Mouse (Mus musculus) kidney, postnatal 0 days (tissue): ENCODE measurements around the gene Pkp1. TPM values are rescaled to one million over a fixed set of nuclear protein-coding genes. Genes with fewer than 3 reads are reported as not detected.

Experiments used
- ATAC-seq: fragments of 200-750 bp; cut with Nextera tagmentation; replicated peaks from 2 replicates; pipeline ENCODE4 v1.8.0; 2017; ENCODE audit warnings: low read depth, moderate number of reproducible peaks, moderate TSS enrichment, moderate library complexity; ENCODE audit not compliant: low FRiP score
- DNase-seq: peaks from one replicate; pipeline ENCODE4 v3.0.0-alpha.2; 2016; ENCODE audit warnings: low spot score
- H3K27ac ChIP-seq: fragments of 300-500 bp; sonication (generic); 2 replicates; pipeline ENCODE4 v1.5.1; 2014; ENCODE audit warnings: mild to moderate bottlenecking
- H3K27me3 ChIP-seq: fragments of 300-500 bp; sonication (generic); 2 replicates; pipeline ENCODE4 v1.6.1; 2014; ENCODE audit warnings: low read length, mixed read lengths; ENCODE audit not compliant: insufficient read depth
- H3K36me3 ChIP-seq: fragments of 300-500 bp; sonication (generic); 2 replicates; pipeline ENCODE4 v1.6.1; 2014; ENCODE audit warnings: low read length, mixed read lengths; ENCODE audit not compliant: insufficient read depth
- H3K4me1 ChIP-seq: fragments of 300-500 bp; sonication (generic); replicated peaks from 2 replicates; pipeline ENCODE4 v1.6.1; 2014; ENCODE audit warnings: antibody characterized with exemption, low read length, mixed read lengths; ENCODE audit not compliant: insufficient read depth
- H3K4me2 ChIP-seq: fragments of 300-500 bp; sonication (generic); 2 replicates; pipeline ENCODE4 v1.6.1; 2014; ENCODE audit warnings: mild to moderate bottlenecking, low read length, moderate library complexity, mixed read lengths
- H3K4me3 ChIP-seq: fragments of 300-500 bp; sonication (generic); replicated peaks from 2 replicates; pipeline ENCODE4 v1.5.1; 2014; ENCODE audit warnings: low read depth, low read length
- H3K9ac ChIP-seq: fragments of 300-500 bp; sonication (generic); 2 replicates; pipeline ENCODE4 v1.6.1; 2014; ENCODE audit warnings: low read depth, low read length
- H3K9me3 ChIP-seq: fragments of 300-500 bp; sonication (generic); replicated peaks from 2 replicates; pipeline ENCODE4 v1.6.1; 2016; ENCODE audit warnings: low read length, inconsistent platforms, mixed read lengths
- CTCF ChIP-seq: IDR thresholded peaks from 2 replicates; pipeline ENCODE4 v1.5.1; 2016; ENCODE audit warnings: antibody characterized with exemption, low read depth, mild to moderate bottlenecking, moderate library complexity
- WGBS: fragments of 180-500 bp; shearing (Covaris S2); extraction: QIAGEN DNeasy Blood & Tissue Kit; methylation state at CpG from one replicate; pipeline ENCODE4 v1.1.7; 2014; 5-methylcytosine and 5-hydroxymethylcytosine counted together
- polyA plus RNA-seq: library from polyadenylated mRNA; unstranded; fragments of >200 nt; fragmentation: Nextera tagmentation; extraction: Ambion mirVana; gene quantifications from 2 replicates; pipeline ENCODE4 v1.2.1, GENCODE M21; 2015

The Pkp1 gene
- polyA plus RNA-seq, 1 experiment from 2014 or later = 0.22 TPM

DNA sequence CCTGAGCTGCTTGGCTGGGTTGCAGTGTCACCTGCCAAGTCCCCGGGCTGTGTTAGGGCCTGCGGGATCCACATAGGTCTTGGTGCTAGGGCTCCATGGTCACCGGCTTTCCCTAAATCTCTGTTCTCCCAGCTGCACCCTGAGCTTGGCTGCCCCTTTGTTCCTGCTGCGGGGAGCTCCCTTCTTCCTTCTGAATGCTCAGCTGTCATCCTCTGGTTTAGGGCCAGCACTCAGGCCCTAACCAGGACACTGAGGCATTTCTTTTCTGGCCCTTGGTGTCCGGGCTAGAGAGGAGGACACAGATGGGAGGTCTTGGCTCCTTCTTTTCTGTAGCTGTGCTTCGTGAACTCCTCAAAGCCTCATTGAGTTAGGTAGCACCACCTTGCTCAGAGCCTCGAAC lies 97.2 kb downstream of the Pkp1 start:
- no peak for DNase-seq
- 77% methylated on average over 7 of the region's 7 CpGs for WGBS
- Histone ChIP-seq H3K9ac (no peak overlapping the region), H3K9me3 (no peaks in the 10 kb centered on the region), H3K4me1 (peaks cover 7% of the 10 kb centered on the region), H3K4me2 (no peak overlapping the region), H3K36me3 (no peaks in the 10 kb centered on the region), H3K27ac (no peak overlapping the region), H3K4me3 (no peak overlapping the region), H3K27me3 (no peaks in the 10 kb centered on the region)
- no peak for ATAC-seq
- no peak for TF ChIP-seq CTCF

Other genes starting within 250 kb of the Pkp1 start
- gene Csrp1, start 199.1 kb downstream of the Pkp1 start, polyA plus RNA-seq = 189 and 190 TPM in 2 replicates
- gene Phlda3, start 153.1 kb downstream of the Pkp1 start, polyA plus RNA-seq = 76.4 and 78.4 TPM in 2 replicates
- gene Tnni1, start 139.8 kb downstream of the Pkp1 start, polyA plus RNA-seq = 7.9 and 8.9 TPM in 2 replicates
- 28.4 and 33.2 TPM in 2 replicates for gene Lad1, start 100.6 kb downstream of the Pkp1 start, polyA plus RNA-seq
- gene Tnnt2, start 82.9 kb downstream of the Pkp1 start, polyA plus RNA-seq = 2.0 and 5.7 TPM in 2 replicates
- gene Igfn1, start 87.1 kb upstream of the Pkp1 start, polyA plus RNA-seq = 0.20 and 0.25 TPM in 2 replicates
- gene Tmem9, start 88.9 kb upstream of the Pkp1 start, polyA plus RNA-seq = 223 and 242 TPM in 2 replicates
- gene Ascl5, start 131.6 kb upstream of the Pkp1 start, polyA plus RNA-seq = not detected in 2 replicates
- 0.17 and 0.20 TPM in 2 replicates for gene Cacna1s, start 133.5 kb upstream of the Pkp1 start, polyA plus RNA-seq
- gene Kif21b, start 212.2 kb upstream of the Pkp1 start, polyA plus RNA-seq = 0.74 and 0.88 TPM in 2 replicates